Mouse (Mus musculus): ENCODE results near the gene Rad17. TPM values are rescaled to one million over a fixed set of nuclear protein-coding genes. Genes with fewer than 3 reads are reported as not detected.

Rad17 gene
- total and polyA plus RNA-seq, 2 experiments from 2014 or later: 13.3 to 28.2 TPM

DNA sequence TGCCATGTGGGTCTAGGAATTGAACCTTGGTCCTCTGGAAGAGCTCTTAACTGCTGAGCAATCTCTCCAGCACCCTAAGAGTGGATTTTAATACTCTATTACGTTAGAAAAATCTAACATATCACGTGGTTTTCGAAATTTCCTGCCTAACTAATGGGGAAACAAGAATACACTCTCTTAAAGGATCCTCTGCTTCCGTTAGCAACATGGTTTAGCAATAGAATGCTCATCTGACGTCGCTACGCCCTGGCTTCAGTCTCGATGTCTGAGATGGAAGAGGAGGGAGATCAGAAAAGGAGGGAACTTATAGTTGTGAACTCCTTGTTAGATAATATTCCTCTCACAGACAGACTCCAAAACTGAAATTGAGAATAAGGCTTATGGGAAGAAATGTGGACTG, 2.6 kb downstream of the Rad17 start:
- 95% methylated on average over 8 of the region's 8 CpGs for WGBS
- peaks cover 5% of the 10 kb centered on the region; the same call in 1 of the 2 replicates for H3K4me1 ChIP-seq (ENCODE audit: insufficient read depth)

DNA sequence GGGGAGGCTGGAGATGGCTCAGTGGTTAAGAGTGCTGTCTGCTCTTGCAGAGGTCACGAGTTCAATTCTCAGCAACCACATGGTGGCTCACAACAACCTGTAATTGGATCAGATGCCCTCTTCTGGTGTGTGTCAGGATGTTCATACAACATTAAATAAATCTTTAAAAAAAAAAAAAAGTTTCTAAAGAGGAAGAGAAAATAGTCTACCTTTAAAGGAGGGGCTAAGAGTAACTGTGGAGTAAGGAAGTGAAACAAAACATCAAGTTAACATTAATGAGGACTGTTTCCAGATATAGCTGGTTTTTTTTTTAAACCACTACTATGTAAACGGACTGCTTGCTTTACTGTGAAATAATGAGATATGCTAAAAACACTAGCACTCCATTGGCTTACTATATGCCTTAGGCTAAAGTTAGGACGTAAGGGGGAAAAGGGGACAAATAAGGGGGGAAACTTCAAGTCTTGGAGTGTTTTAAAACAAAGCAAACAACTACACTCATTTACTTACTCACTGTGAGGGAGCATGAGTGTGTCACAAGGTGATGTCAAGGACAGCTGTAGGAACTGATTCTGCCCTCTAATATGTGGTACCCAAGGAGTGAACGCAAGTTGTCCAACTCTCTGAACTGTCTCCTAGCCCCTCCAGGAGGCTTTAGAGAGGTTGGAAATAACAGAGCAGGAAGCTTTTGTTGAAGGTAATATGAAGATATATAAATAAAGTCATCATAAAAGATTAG, 8.2 kb downstream of the Rad17 start:
- no peak for TF ChIP-seq CTCF (IDR thresholded peaks at IDR 0.05; ENCODE audit: low read depth)
- no peak overlapping the region for H3K4me3 ChIP-seq (ENCODE audit: low read depth, low read length)
- H3K27ac ChIP-seq (ENCODE audit: low read depth, low read length): no peak overlapping the region
- H3K9me3 ChIP-seq (ENCODE audit: low read length): no peaks in the 10 kb centered on the region
- DNase-seq: no peak
- 92% methylated on average over 4 of the region's 4 CpGs for WGBS
- H3K4me1 ChIP-seq (ENCODE audit: insufficient read depth): no peaks in the 10 kb centered on the region
- no peak for ATAC-seq
- no peaks in the 10 kb centered on the region for H3K27me3 ChIP-seq (ENCODE audit: insufficient read depth, low read length)
- H3K4me2 ChIP-seq (ENCODE audit: low read depth): no peak overlapping the region
- H3K9ac ChIP-seq: no peak overlapping the region
- H3K36me3 ChIP-seq (ENCODE audit: insufficient read depth): peaks cover 71% of the 10 kb centered on the region

More for the DNA sequence above, 2.6 kb downstream of the Rad17 start:
- H3K27ac ChIP-seq (ENCODE audit: low read depth, low read length): no peak overlapping the region
- H3K4me3 ChIP-seq (ENCODE audit: low read depth, low read length): no peak overlapping the region
- no peak for ATAC-seq
- no peak overlapping the region for H3K4me2 ChIP-seq (ENCODE audit: low read depth)
- no peak for DNase-seq
- peaks cover 37% of the 10 kb centered on the region for H3K36me3 ChIP-seq (ENCODE audit: insufficient read depth)
- no peak for TF ChIP-seq CTCF (IDR thresholded peaks at IDR 0.05; ENCODE audit: low read depth)
- H3K9me3 ChIP-seq (ENCODE audit: low read length): no peaks in the 10 kb centered on the region
- H3K27me3 ChIP-seq (ENCODE audit: insufficient read depth, low read length): no peaks in the 10 kb centered on the region
- no peak overlapping the region for H3K9ac ChIP-seq

DNA sequence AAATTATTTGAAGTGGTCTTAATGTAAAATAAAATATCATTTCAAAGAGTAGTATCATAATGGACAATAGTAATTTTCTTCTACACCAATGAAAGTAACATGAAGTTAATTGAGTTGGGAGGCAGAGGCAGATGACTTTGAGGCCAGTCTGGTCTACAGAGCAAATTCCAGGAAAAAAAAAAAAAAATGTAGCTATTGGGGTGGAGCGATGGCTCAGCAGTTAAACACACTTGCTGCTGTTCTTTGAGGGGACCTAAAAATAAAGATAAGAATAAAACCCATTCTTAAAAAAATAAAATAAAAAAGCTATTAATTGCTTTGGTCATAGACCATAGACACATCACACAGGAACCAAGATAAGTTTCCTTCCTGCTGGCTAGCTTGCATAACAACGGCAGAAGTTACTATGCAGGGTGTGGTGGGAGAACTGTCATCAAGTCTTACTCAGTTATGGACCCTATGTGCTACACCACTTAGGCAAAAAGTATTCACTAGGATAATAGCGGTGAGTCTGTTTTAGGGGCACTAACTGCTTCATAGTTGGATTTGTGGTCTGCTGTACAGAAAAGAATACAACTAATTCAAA, 16.7 kb downstream of the Rad17 start:
- Histone ChIP-seq H3K36me3 (ENCODE audit: insufficient read depth) (peaks cover 69% of the 10 kb centered on the region), H3K4me1 (ENCODE audit: insufficient read depth) (no peaks in the 10 kb centered on the region), H3K27me3 (ENCODE audit: insufficient read depth, low read length) (no peaks in the 10 kb centered on the region), H3K4me3 (ENCODE audit: low read depth, low read length) (no peak overlapping the region), H3K4me2 (ENCODE audit: low read depth) (no peak overlapping the region), H3K27ac (ENCODE audit: low read depth, low read length) (no peak overlapping the region), H3K9me3 (ENCODE audit: low read length) (no peaks in the 10 kb centered on the region), H3K9ac (no peak overlapping the region)
- WGBS: 94% methylated on average over 3 of the region's 3 CpGs
- TF ChIP-seq CTCF (IDR thresholded peaks at IDR 0.05; ENCODE audit: low read depth): no peak
- DNase-seq (no peak), ATAC-seq (no peak)

DNA sequence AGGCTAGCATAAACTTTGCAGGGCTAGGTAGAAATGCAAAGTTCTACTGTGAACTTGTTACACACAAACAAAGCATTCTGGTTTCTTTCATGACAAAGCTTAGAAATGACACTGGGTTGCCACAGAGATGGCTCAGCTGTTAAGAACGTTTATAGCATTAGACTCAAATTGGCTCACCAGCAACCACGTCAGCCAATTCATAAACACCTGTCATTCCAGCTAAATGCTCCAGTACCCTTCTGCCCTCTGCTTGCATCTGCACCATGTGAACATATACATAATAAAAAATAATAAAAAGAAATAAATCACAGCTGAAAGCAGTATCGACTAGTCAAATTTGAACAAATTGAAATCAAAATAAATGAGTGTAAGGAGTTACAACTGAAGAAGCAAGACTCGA, 28.6 kb downstream of the Rad17 start:
- Histone ChIP-seq H3K36me3 (ENCODE audit: insufficient read depth) (peaks cover 57% of the 10 kb centered on the region), H3K9me3 (ENCODE audit: low read length) (no peaks in the 10 kb centered on the region), H3K4me1 (ENCODE audit: insufficient read depth) (no peaks in the 10 kb centered on the region), H3K9ac (no peak overlapping the region), H3K27ac (ENCODE audit: low read depth, low read length) (no peak overlapping the region), H3K27me3 (ENCODE audit: insufficient read depth, low read length) (no peaks in the 10 kb centered on the region; the same call in 1 of the 2 replicates), H3K4me2 (ENCODE audit: low read depth) (no peak overlapping the region), H3K4me3 (ENCODE audit: low read depth, low read length) (no peak overlapping the region)
- TF ChIP-seq CTCF (IDR thresholded peaks at IDR 0.05; ENCODE audit: low read depth): no peak
- ATAC-seq (no peak), DNase-seq (no peak)
- 90% methylated on average over 4 of the region's 4 CpGs for WGBS

DNA sequence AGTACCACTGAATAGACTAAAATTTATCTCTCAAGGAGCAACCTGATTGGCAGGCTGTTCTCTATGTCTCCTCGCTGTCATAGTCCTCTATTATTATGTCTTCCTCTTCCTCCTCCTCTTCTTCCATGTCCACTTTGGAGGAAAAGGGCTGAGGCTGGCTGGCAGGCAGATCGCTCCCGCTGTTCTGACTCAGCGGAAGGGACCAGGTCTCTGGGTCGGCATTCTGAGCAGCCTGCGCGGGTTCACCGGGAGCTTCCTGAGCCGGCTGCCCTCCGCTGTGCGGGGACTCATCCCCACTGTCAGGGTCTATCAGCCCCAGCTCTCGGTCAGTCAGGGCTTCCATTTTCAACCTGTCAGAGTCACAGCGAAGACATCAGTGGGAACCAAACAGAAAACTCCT, 33.3 kb downstream of the Rad17 start:
- H3K36me3 ChIP-seq (ENCODE audit: insufficient read depth): peaks cover 38% of the 10 kb centered on the region
- H3K27me3 ChIP-seq (ENCODE audit: insufficient read depth, low read length): no peaks in the 10 kb centered on the region; the same call in 1 of the 2 replicates
- H3K27ac ChIP-seq (ENCODE audit: low read depth, low read length): no peak overlapping the region
- H3K4me3 ChIP-seq (ENCODE audit: low read depth, low read length): no peak overlapping the region
- no peaks in the 10 kb centered on the region for H3K4me1 ChIP-seq (ENCODE audit: insufficient read depth)
- DNase-seq (no peak), ATAC-seq (no peak)
- no peak for TF ChIP-seq CTCF (IDR thresholded peaks at IDR 0.05; ENCODE audit: low read depth)
- 78% methylated on average over 13 of the region's 13 CpGs for WGBS
- no peak overlapping the region for H3K4me2 ChIP-seq (ENCODE audit: low read depth)
- H3K9me3 ChIP-seq (ENCODE audit: low read length): no peaks in the 10 kb centered on the region
- no peak overlapping the region for H3K9ac ChIP-seq

DNA sequence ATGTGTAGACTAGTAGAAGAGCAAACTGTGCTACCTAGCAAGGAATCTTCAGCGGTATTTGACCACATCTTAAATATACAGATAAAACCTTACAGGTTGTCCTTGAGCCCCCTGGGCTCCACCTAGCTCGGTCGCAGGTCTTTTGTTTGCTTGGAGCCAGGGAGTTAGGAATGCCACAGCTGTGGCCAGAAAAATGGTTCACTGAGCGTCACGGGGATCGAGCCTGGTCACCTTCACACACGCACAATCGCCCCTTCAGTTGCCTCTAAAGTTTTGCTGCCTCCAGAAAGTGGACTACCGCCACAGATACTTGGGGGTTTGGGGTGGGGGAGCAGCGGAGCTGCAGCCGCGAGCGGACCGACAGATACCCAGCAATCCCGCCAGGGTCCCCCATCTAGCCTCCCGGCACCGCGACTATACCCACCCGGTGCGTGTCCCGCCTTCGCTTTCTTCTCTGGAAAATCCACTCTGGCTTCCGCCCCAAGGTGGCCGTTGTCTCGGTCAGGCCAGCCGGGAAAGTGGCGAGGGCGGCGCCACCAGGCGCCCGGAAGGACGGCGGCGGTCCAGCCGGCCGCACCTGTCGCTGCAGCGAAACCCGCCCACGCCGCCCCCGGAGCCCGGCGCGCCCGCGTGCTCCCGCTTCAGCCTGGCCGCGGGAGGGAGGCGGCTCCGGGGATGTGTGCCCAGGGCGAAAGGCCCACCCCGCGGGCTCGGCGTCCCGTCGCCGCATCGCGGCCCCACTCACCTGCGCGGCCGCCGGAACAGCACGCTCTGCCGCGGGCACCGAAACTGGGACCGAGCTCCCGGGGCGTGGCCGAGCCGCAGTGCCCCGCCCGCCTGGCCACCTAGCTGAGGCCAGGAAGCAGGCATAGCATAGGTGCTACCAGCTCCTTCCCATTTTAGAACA, 34.4 kb downstream of the Rad17 start, which contains the start of gene Marveld2:
Marveld2 (minus strand) TSS at position 791 of the 907 bp plus-strand sequence.
- Histone ChIP-seq H3K27me3 (ENCODE audit: insufficient read depth, low read length) (no peaks in the 10 kb centered on the region; the same call in 1 of the 2 replicates), H3K36me3 (ENCODE audit: insufficient read depth) (peaks cover 26% of the 10 kb centered on the region), H3K4me3 (ENCODE audit: low read depth, low read length) (peak within 1 kb of the TSS; percentile 42), H3K9me3 (ENCODE audit: low read length) (no peaks in the 10 kb centered on the region), H3K4me2 (ENCODE audit: low read depth) (peak within 1 kb of the TSS; percentile 59), H3K27ac (ENCODE audit: low read depth, low read length) (no peak within 1 kb of the TSS), H3K4me1 (ENCODE audit: insufficient read depth) (no peaks in the 10 kb centered on the region), H3K9ac (peak within 1 kb of the TSS; percentile 51)
- WGBS: 5% methylated on average over 77 of the region's 77 CpGs
- 0 out of 2 replicates have a peak, but pooled peaks have one; percentile 4 for TF ChIP-seq CTCF (IDR thresholded peaks at IDR 0.05; ENCODE audit: low read depth)
- DNase-seq (peak; percentile 9), ATAC-seq (peak; percentile 40)
